Mouse (Mus musculus) lung, postnatal 0 days (tissue): ENCODE data around the gene Anapc15-ps. TPM values are rescaled to one million over a fixed set of nuclear protein-coding genes. Genes with fewer than 3 reads are reported as not detected.

ENCODE experiments used
- ATAC-seq: fragments of 200-750 bp; cut with Nextera tagmentation; 2 replicates; pipeline ENCODE4 v1.8.0; 2017; ENCODE audit warnings: moderate library complexity
- DNase-seq: peaks from one replicate; pipeline ENCODE4 v3.0.0-alpha.2; 2016; ENCODE audit warnings: low spot score
- H3K27ac ChIP-seq: fragments of 300-500 bp; sonication (generic); 2 replicates; pipeline ENCODE4 v1.5.1; 2014; ENCODE audit warnings: antibody characterized with exemption, mild to moderate bottlenecking, low read length, mixed read lengths
- H3K27me3 ChIP-seq: fragments of 300-500 bp; sonication (generic); replicated peaks from 2 replicates; pipeline ENCODE4 v1.6.1; 2014; ENCODE audit warnings: low read length, mixed read lengths; ENCODE audit not compliant: insufficient read depth
- H3K36me3 ChIP-seq: fragments of 300-500 bp; sonication (generic); 2 replicates; pipeline ENCODE4 v1.6.1; 2014; ENCODE audit warnings: low read length, mixed read lengths; ENCODE audit not compliant: insufficient read depth
- H3K4me1 ChIP-seq: fragments of 300-500 bp; sonication (generic); 2 replicates; pipeline ENCODE4 v1.6.1; 2014; ENCODE audit warnings: antibody characterized with exemption, low read depth, low read length, mixed read lengths; ENCODE audit not compliant: insufficient read depth
- H3K4me2 ChIP-seq: fragments of 300-500 bp; sonication (generic); replicated peaks from 2 replicates; pipeline ENCODE4 v1.6.1; 2014; ENCODE audit warnings: low read depth, mild to moderate bottlenecking, low read length, moderate library complexity, mixed read lengths
- H3K4me3 ChIP-seq: fragments of 300-500 bp; sonication (generic); 2 replicates; pipeline ENCODE4 v1.5.1; 2014; ENCODE audit warnings: low read depth, low read length
- H3K9ac ChIP-seq: fragments of 300-500 bp; sonication (generic); replicated peaks from 2 replicates; pipeline ENCODE4 v1.6.1; 2014; ENCODE audit warnings: low read depth, mild to moderate bottlenecking
- H3K9me3 ChIP-seq: fragments of 300-500 bp; sonication (generic); 2 replicates; pipeline ENCODE4 v1.6.1; 2016; ENCODE audit warnings: low read length, mixed read lengths
- CTCF ChIP-seq: IDR thresholded peaks from 2 replicates; pipeline ENCODE4 v1.5.1; 2016; ENCODE audit warnings: antibody characterized with exemption, mild to moderate bottlenecking
- EP300 ChIP-seq: IDR thresholded peaks from 2 replicates; pipeline ENCODE4 v1.6.1; 2016; ENCODE audit warnings: antibody characterized with exemption, mild to moderate bottlenecking, control low read depth
- WGBS: fragments of 180-500 bp; shearing (Covaris S2); extraction: QIAGEN DNeasy Blood & Tissue Kit; methylation state at CpG from one replicate; pipeline ENCODE4 v1.1.7; 2014; 5-methylcytosine and 5-hydroxymethylcytosine counted together
- polyA plus RNA-seq: library from polyadenylated mRNA; unstranded; fragments of >200 nt; fragmentation: Nextera tagmentation; extraction: Ambion mirVana; gene quantifications from 2 replicates; pipeline ENCODE4 v1.2.1, GENCODE M21; 2015

Gene Anapc15-ps
- polyA plus RNA-seq, 1 experiment from 2014 or later = not detected

DNA sequence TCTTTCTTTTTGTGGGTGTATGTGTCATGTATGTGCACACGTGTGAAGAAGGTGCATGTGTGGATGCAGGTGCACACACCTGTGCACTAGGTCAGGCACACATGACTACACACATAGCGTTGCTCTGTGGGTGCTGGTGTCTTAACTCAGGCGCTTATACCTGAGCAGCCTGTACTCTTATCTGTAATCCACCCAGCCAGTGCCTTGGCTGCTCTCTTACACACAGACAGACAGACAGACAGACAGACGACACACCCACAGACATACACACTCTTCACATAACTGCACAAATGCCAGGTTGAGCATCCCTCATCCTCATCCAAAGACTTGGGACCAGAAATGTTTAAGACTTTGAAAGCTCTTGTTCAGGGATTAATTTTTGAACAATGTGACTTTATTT is 12.8 kb upstream of the Anapc15-ps start:
- DNase-seq = no peak
- Histone ChIP-seq H3K9me3 (no peaks in the 10 kb centered on the region), H3K36me3 (no peaks in the 10 kb centered on the region), H3K4me1 (no peaks in the 10 kb centered on the region), H3K27ac (no peak overlapping the region), H3K4me2 (no peak overlapping the region), H3K4me3 (no peak overlapping the region), H3K9ac (no peak overlapping the region), H3K27me3 (no peaks in the 10 kb centered on the region)
- 81% methylated on average over 4 of the region's 4 CpGs for WGBS
- TF ChIP-seq CTCF = no peak
- no peak for TF ChIP-seq EP300
- no peak for ATAC-seq

DNA sequence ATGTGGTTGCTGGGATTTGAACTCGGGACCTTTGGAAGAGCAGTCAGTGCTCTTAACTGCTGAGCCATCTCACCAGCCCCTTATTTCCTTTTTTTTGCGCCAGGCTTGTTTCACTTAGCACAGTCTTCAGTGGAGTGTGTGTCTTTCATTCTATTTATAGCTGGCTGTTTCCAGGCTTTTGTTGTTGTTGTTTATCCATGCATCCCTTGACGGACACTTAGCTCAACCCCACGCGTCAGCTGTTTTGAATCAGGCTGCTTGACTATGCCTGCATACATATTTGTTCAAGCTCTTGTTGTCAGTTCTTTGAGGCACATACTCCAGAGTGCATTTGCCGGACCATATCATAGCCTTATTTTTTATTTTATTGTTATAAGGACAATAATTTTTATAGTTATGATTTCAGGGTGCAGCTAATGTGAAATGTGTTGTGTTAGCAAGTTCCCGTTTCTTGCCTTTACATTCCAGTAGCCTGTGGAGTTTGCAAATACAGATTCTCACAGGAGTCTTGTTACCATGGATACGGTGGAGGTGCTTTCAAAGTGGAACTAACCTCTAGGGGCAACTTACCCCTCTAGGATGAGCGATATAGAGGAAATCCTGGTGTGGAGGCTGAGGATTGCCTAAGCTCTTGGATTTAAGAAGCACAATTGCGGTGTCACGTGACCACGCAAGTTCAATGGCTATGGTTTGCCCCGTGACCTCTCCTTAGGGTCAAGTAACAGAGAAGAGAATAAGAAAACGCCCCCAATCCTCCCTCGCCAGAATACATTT is 11.7 kb upstream of the Anapc15-ps start:
- Histone ChIP-seq H3K27me3 (no peaks in the 10 kb centered on the region), H3K9me3 (no peaks in the 10 kb centered on the region), H3K4me1 (no peaks in the 10 kb centered on the region), H3K4me2 (no peak overlapping the region), H3K4me3 (no peak overlapping the region), H3K27ac (no peak overlapping the region), H3K9ac (no peak overlapping the region), H3K36me3 (no peaks in the 10 kb centered on the region)
- WGBS = 35% methylated on average over 15 of the region's 15 CpGs
- TF ChIP-seq EP300 (no peak), CTCF (no peak)
- DNase-seq = peak; percentile 41
- ATAC-seq = no peak

DNA sequence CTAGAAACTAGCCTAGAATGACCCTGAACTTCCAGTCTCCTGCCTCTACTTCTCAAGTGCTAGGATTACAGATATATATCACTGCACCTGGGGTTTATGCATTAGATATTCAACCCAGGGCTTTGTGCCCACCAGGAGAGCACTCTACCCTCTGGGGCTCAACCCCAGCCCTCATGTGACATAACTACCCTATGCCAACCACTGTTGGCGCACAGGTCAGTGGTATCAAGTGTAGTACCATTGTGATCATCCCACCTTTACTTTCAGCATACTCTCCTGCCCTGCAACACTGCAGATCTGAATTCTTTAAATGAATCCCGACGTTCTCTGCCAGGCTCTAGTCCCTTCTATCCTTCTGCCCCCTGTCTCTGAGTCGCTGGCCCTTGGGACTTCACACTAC is 11.0 kb upstream of the Anapc15-ps start:
- WGBS = 89% methylated on average over 4 of the region's 4 CpGs
- no peaks in the 10 kb centered on the region for H3K9me3 ChIP-seq
- DNase-seq (no peak), ATAC-seq (no peak)
- no peak overlapping the region for H3K4me2 ChIP-seq
- H3K9ac ChIP-seq = no peak overlapping the region
- no peak overlapping the region for H3K4me3 ChIP-seq
- no peak for TF ChIP-seq EP300
- no peak for TF ChIP-seq CTCF
- H3K27ac ChIP-seq = no peak overlapping the region
- H3K27me3 ChIP-seq = no peaks in the 10 kb centered on the region
- H3K4me1 ChIP-seq = no peaks in the 10 kb centered on the region
- H3K36me3 ChIP-seq = no peaks in the 10 kb centered on the region

DNA sequence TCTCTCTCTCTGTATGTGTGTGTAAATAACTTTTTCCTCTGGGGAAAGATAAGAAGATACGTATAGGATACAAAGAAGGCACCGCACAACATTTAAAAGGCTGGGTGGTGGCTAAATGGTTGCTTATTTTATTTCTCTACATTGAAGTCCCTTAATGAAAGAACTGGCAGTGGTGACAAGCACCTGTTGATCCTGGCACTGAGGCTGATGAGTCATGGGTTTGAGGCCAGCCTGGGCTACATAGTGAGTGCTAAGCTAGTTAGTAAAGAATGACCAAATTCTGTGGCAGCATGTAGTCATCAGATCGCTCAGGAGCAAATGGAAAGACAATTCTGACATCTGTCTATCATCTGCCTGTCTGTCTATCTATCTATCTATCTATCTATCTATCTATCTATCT is 10.5 kb upstream of the Anapc15-ps start:
- TF ChIP-seq CTCF (no peak), EP300 (no peak)
- Histone ChIP-seq H3K27ac (no peak overlapping the region), H3K4me3 (no peak overlapping the region), H3K36me3 (no peaks in the 10 kb centered on the region), H3K27me3 (no peaks in the 10 kb centered on the region), H3K4me2 (no peak overlapping the region), H3K9me3 (no peaks in the 10 kb centered on the region), H3K4me1 (no peaks in the 10 kb centered on the region), H3K9ac (no peak overlapping the region)
- no peak for DNase-seq
- no peak for ATAC-seq
- WGBS = 95% methylated on average over 3 of the region's 3 CpGs

DNA sequence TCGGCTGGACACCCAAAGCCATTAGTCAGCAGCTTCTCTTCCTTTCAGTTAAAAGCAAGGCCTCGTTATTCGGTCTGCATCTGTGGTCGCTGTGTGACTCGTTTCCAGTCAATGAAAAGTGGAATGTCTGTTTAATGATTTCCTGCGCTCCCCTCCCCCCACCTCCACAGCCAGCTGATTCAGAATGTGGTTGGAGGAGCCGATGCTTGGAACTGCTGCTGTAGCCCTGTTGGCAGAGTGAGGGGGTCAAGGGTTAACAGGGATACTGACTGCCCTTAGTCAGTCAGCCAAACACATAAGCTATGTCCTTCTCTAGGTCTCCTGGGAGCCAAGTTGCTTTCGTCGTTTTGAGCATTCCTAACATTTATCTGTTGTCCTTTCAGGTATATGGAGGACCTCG is 9.7 kb upstream of the Anapc15-ps start:
- ATAC-seq = no peak
- no peaks in the 10 kb centered on the region for H3K9me3 ChIP-seq
- H3K36me3 ChIP-seq = no peaks in the 10 kb centered on the region
- no peak overlapping the region for H3K4me2 ChIP-seq
- no peak overlapping the region for H3K4me3 ChIP-seq
- H3K27me3 ChIP-seq = no peaks in the 10 kb centered on the region
- TF ChIP-seq EP300 (no peak), CTCF (no peak)
- no peak overlapping the region for H3K9ac ChIP-seq
- no peak for DNase-seq
- 63% methylated on average over 10 of the region's 10 CpGs for WGBS
- H3K27ac ChIP-seq = no peak overlapping the region
- peaks cover under 1% of the 10 kb centered on the region; the same call in 1 of the 2 replicates for H3K4me1 ChIP-seq

DNA sequence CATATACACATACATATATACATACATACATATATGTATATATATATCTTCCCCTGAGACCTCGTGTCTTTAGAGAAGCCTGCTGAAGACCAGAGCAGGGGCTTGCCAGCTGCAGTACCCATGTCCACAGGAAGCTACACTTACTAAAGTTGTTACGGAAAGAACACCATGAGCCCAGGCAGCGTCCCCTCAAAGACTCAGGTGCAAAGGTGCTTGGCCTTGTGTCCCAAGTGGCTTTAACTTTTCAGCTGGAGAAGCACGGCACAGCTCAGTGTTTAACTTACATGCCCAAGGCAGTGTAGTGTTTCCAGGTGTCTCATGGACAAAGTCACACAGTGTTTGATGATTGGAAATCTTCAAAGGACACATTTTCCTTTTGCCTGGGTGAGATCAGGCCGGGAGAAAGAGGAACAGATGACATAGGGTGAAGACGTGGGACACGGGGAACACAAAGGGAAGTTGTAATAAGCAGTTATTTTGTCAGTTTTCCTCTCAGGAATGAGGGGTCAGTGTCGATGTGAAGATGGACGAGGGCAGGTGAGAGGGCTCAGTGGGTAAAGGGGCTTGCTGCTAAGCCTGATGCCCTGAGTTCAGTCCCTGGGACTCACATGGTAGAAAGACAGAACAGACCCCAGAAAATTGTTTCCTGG is 9.0 kb upstream of the Anapc15-ps start:
- Histone ChIP-seq H3K4me1 (peaks cover 5% of the 10 kb centered on the region; the same call in 1 of the 2 replicates), H3K27ac (no peak overlapping the region), H3K36me3 (no peaks in the 10 kb centered on the region), H3K4me3 (no peak overlapping the region), H3K9me3 (no peaks in the 10 kb centered on the region), H3K4me2 (no peak overlapping the region), H3K27me3 (no peaks in the 10 kb centered on the region), H3K9ac (no peak overlapping the region)
- 64% methylated on average over 9 of the region's 9 CpGs for WGBS
- DNase-seq (no peak), ATAC-seq (no peak)
- TF ChIP-seq CTCF (no peak), EP300 (no peak)
